Mouse (Mus musculus): ENCODE data around the gene Pla2g3. TPM values are rescaled to one million over a fixed set of nuclear protein-coding genes. Genes with fewer than 3 reads are reported as not detected.

Gene Pla2g3
- polyA plus RNA-seq, 1 experiment from 2014 or later = 1.6 TPM

- Histone ChIP-seq H3K4me3 (0 out of 2 replicates have a peak overlapping the region, but pooled peaks have one; percentile 67), H3K27me3 (replicated peaks; ENCODE audit: low read depth, poor library complexity, severe bottlenecking) (peaks cover 44% of the 10 kb centered on the region), H3K36me3 (replicated peaks) (peaks cover 22% of the 10 kb centered on the region), H3K4me1 (peaks cover 37% of the 10 kb centered on the region), H3K27ac (replicated peaks) (no peak overlapping the region), H3K9me3 (no peaks in the 10 kb centered on the region)
- 81% methylated on average over 5 of the region's 5 CpGs for WGBS
- no peak for DNase-seq (ENCODE audit: low spot score)
Measured at GRCm38 (mm10) chr11:3516121-3516520, 28.0 kb downstream of the Pla2g3 start.

- Histone ChIP-seq H3K36me3 (replicated peaks) (peaks cover 32% of the 10 kb centered on the region), H3K27ac (replicated peaks) (0 out of 2 replicates have a peak overlapping the region, but pooled peaks have one; percentile 14), H3K4me3 (peak overlapping the region; percentile 57), H3K9me3 (no peaks in the 10 kb centered on the region), H3K4me1 (peaks cover 37% of the 10 kb centered on the region), H3K27me3 (replicated peaks; ENCODE audit: low read depth, poor library complexity, severe bottlenecking) (peaks cover 44% of the 10 kb centered on the region)
- 2% methylated on average over 50 of the region's 50 CpGs for WGBS
- DNase-seq (ENCODE audit: low spot score) = peak; percentile 68
Measured at GRCm38 (mm10) chr11:3516859-3517845, 29.1 kb downstream of the Pla2g3 start.

DNA sequence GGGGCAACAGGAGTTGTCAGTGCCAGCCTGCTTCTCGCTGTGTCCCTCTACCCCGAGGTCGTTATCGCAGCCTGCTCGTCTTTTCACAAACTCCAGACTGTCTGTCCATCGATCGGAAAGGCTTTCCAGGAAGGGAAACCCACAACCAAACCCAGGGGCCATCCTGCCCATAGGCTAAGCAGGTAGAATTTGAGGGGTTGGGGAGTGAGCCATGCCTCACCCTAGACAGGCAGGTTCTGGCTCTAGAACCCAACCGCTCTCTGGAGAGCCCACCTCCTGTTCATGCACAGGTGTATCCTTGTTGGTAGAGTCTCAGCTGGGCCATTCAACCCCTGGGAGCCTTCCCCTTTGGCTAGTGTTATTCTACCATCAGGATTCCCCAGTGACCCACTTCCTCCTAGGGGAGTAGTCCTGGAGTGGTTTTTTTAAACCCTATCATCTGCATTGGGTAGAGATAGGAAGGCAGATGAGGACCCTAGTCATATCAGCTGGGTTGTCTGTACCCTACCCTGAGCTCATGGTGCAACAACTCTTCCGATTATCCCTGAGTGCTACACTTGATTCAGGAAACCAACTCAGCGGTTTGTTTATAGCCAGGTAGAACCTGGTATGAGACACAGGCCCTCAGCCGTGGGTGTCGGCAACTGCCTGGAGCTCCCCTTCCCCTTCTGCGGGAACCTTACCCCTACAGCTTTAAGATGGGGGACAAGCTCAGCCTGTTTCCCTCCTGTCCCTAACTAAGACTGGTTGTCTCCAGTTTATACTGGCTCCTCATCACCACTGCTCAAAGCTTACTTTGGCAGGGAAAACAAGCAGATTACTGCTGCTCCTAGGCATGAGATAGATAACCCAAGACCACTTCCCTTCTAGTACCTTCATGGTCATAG is 30.0 kb downstream of the Pla2g3 start:
- Histone ChIP-seq H3K4me3 (peak overlapping the region; percentile 57), H3K9me3 (no peaks in the 10 kb centered on the region), H3K27ac (replicated peaks) (no peak overlapping the region), H3K36me3 (replicated peaks) (peaks cover 42% of the 10 kb centered on the region), H3K4me1 (peaks cover 37% of the 10 kb centered on the region), H3K27me3 (replicated peaks; ENCODE audit: low read depth, poor library complexity, severe bottlenecking) (peaks cover 44% of the 10 kb centered on the region)
- no peak for DNase-seq (ENCODE audit: low spot score)
- WGBS = 58% methylated on average over 13 of the region's 13 CpGs

GRCm38 (mm10) chr11:3519051-3519726 is 31.1 kb downstream of the Pla2g3 start:
- Histone ChIP-seq H3K27ac (replicated peaks) (no peak overlapping the region), H3K27me3 (replicated peaks; ENCODE audit: low read depth, poor library complexity, severe bottlenecking) (peaks cover 44% of the 10 kb centered on the region), H3K36me3 (replicated peaks) (peaks cover 53% of the 10 kb centered on the region), H3K4me3 (no peak overlapping the region), H3K9me3 (no peaks in the 10 kb centered on the region), H3K4me1 (peaks cover 34% of the 10 kb centered on the region)
- 82% methylated on average over 4 of the region's 4 CpGs for WGBS
- no peak for DNase-seq (ENCODE audit: low spot score)

GRCm38 (mm10) chr11:3519756-3520398 is 31.8 kb downstream of the Pla2g3 start:
- Histone ChIP-seq H3K9me3 (no peaks in the 10 kb centered on the region), H3K4me3 (no peak overlapping the region), H3K27me3 (replicated peaks; ENCODE audit: low read depth, poor library complexity, severe bottlenecking) (peaks cover 44% of the 10 kb centered on the region), H3K36me3 (replicated peaks) (peaks cover 59% of the 10 kb centered on the region), H3K4me1 (peaks cover 28% of the 10 kb centered on the region), H3K27ac (replicated peaks) (no peak overlapping the region)
- 86% methylated on average over 11 of the region's 11 CpGs for WGBS
- DNase-seq (ENCODE audit: low spot score) = no peak

DNA sequence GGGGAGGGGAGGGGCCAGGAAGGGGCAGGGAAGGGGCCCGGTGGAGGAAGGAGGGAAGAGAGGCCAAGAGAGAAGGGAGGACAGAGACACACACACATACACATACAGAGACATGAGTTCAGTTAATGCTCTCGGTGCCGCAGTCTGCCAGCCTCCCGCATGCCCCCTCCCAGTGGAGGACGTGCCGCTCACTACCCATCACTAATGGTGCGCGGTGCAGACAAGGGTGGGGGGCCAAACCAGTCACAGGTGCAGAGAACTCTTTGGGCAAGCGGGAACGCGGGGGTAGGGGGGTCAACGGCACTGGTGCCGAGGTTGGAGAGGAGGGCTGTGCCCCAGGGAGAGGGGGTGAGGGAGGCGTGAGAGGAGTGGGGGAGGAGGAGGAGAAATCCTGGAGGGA is 32.8 kb downstream of the Pla2g3 start:
- DNase-seq (ENCODE audit: low spot score) = no peak
- no peak overlapping the region for H3K4me3 ChIP-seq
- no peaks in the 10 kb centered on the region for H3K9me3 ChIP-seq
- peaks cover 33% of the 10 kb centered on the region for H3K27me3 ChIP-seq (replicated peaks; ENCODE audit: low read depth, poor library complexity, severe bottlenecking)
- H3K4me1 ChIP-seq = peaks cover 18% of the 10 kb centered on the region
- 79% methylated on average over 14 of the region's 14 CpGs for WGBS
- H3K27ac ChIP-seq (replicated peaks) = no peak overlapping the region
- peaks cover 70% of the 10 kb centered on the region for H3K36me3 ChIP-seq (replicated peaks)

DNA sequence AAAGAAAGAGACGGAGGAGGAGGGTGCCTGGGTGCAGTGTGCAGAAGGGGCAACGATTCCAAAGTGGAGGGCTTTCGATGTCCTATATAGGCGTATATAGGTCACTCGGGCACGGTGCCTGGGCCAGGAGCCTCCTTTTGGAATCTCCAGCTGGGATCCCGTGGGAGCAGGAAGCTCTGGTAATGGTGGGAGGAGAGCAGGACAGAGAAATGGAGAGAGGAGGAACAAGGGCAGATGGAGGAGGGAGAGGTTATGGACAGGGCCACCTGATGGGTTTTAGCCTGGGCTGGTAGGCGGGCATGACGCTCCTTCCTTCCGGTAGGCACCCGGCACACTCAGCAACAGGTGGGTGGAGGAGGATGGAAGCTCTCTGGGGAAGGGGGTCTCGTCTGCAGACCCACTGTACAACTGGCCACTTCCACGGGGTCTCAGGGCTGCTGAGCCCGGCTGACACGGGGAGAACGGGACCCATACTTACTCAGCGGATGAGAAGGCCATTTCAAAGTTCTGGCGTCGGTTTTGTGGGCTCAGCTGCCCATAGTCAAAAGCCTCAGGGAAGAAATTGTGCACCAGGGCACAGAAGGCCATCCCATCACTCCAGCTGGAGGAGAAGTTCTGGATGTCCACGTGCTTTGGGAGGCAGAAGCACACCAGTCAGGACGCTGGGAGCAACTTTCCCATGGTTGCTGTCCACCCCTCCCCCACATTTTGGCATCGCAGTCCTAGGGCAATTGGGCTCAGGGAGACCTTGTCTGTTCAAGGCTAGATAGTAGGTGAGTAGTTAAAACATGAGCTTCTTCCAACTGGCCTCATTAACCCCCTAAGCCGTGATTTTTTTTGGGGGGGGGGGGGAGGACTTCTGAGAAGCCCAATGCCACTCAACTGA is 33.5 kb downstream of the Pla2g3 start:
- DNase-seq (ENCODE audit: low spot score) = no peak
- Histone ChIP-seq H3K27me3 (replicated peaks; ENCODE audit: low read depth, poor library complexity, severe bottlenecking) (peaks cover 27% of the 10 kb centered on the region), H3K4me3 (no peak overlapping the region), H3K36me3 (replicated peaks) (peaks cover 76% of the 10 kb centered on the region), H3K27ac (replicated peaks) (no peak overlapping the region), H3K9me3 (no peaks in the 10 kb centered on the region), H3K4me1 (peaks cover 15% of the 10 kb centered on the region)
- WGBS = 88% methylated on average over 23 of the region's 23 CpGs

DNA sequence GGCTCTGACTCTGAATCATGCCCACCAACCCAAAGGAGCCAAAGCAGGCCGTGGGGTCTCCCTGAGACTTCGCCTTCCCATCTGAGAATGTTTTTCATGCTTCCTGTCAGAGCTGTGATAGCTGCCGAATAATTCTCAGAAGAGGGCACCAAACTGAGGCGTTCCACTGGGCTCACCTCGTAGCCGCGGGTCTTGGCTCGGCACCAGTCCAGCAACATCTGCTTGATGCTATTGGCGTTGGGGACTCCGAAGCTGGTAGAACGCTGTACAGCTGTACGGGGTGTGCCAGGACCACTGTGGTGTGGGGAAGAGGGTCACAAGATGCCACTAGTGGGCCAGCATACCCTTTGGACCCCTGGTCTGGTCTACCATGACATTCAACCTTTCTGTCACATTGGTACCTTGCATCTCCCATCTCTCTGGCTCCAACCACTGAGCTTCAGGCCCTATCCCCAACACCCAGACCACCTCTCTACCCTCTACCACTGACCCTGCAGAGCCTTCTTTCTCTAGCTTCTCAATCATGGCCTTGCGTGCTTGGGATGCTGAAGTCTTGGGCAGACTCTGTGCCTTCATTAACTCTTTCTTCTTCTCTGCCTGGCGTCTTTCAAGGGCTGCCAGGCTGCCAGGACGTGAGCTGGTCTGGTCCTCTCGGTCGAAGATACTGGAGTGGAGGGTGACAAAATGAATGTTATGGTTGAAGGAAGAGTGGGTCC is 34.4 kb downstream of the Pla2g3 start:
- H3K27me3 ChIP-seq (replicated peaks; ENCODE audit: low read depth, poor library complexity, severe bottlenecking) = peaks cover 18% of the 10 kb centered on the region

GRCm38 (mm10) chr11:3523840-3524582 is 35.9 kb downstream of the Pla2g3 start:
- 86% methylated on average over 7 of the region's 7 CpGs for WGBS
- no peaks in the 10 kb centered on the region for H3K9me3 ChIP-seq
- peaks cover 100% of the 10 kb centered on the region for H3K36me3 ChIP-seq (replicated peaks)
- no peak overlapping the region for H3K4me3 ChIP-seq
- H3K27me3 ChIP-seq (replicated peaks; ENCODE audit: low read depth, poor library complexity, severe bottlenecking) = 0 out of 2 replicates have a peak, but pooled peaks cover 3% of the 10 kb centered on the region
- DNase-seq (ENCODE audit: low spot score) = no peak
- H3K4me1 ChIP-seq = 0 out of 2 replicates have a peak, but pooled peaks cover 3% of the 10 kb centered on the region
- no peak overlapping the region for H3K27ac ChIP-seq (replicated peaks)

More for the DNA sequence above, 34.4 kb downstream of the Pla2g3 start:
- Histone ChIP-seq H3K27ac (replicated peaks) (no peak overlapping the region), H3K9me3 (no peaks in the 10 kb centered on the region), H3K4me3 (no peak overlapping the region), H3K4me1 (peaks cover 6% of the 10 kb centered on the region), H3K36me3 (replicated peaks) (peaks cover 85% of the 10 kb centered on the region)
- no peak for DNase-seq (ENCODE audit: low spot score)
- WGBS = 92% methylated on average over 17 of the region's 17 CpGs

DNA sequence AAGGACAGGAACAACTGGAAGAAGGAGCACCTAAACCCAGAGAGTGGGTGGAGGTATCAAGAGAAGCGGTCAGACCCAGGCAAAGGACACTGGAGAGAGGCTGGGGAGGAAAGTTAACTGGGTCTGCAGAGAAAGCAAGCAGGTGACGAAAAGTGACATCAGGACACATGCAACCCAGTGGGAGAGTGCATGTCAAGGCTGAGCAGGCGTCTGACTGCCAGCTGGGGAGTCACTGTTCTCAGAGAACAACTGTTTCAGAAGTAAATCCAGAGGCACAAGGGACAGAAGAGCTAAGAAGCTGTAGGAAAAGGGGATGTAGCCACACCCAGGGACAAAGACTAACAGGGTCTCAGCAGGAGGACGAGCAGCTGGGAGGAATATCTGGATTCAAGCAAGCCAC is 37.5 kb downstream of the Pla2g3 start:
- no peaks in the 10 kb centered on the region for H3K27me3 ChIP-seq (replicated peaks; ENCODE audit: low read depth, poor library complexity, severe bottlenecking)
- H3K4me3 ChIP-seq = no peak overlapping the region
- WGBS = 87% methylated on average over 4 of the region's 4 CpGs
- no peak overlapping the region for H3K27ac ChIP-seq (replicated peaks)
- H3K36me3 ChIP-seq (replicated peaks) = peaks cover 100% of the 10 kb centered on the region
- no peaks in the 10 kb centered on the region for H3K9me3 ChIP-seq
- H3K4me1 ChIP-seq = 0 out of 2 replicates have a peak, but pooled peaks cover 3% of the 10 kb centered on the region
- no peak for DNase-seq (ENCODE audit: low spot score)
